In genomic region chr9:10905696-10906095, GRCm38 (mm10) we compare ENCODE assay signal across 19 mouse cellular contexts. TPM values are rescaled to one million over a fixed set of nuclear protein-coding genes. Genes with fewer than 3 reads are reported as not detected.
A peak's percentile ranks its signal among the peaks of the same experiment; 100 is the strongest.
DNase-seq lines count a peak whose midpoint lies in the region; ATAC-seq lines count a peak whose summit lies in the region.
"Had no signal": no experiment of that assay in that cellular context is flagged by ENCODE, and none has a peak within 500 bp of the region (broad histone marks: within the 10 kb centered on the region; RNA-seq: fewer than 3 reads in every experiment).

No protein-coding gene starts in this region.

- 74% methylated on average over 9 of the region's 9 CpGs for WGBS in forebrain, embryonic 11.5 days
- WGBS in forebrain, embryonic 12.5 days, result 65% methylated on average over 9 of the region's 9 CpGs
- 61% methylated on average over 9 of the region's 9 CpGs for WGBS in midbrain, embryonic 14.5 days
- WGBS in midbrain, embryonic 11.5 days, result 78% methylated on average over 9 of the region's 9 CpGs
- WGBS in forebrain, embryonic 16.5 days, result 32% methylated on average over 9 of the region's 9 CpGs
- 48% methylated on average over 9 of the region's 9 CpGs for WGBS in neural tube, embryonic 15.5 days

- no peak overlapping the region for H3K4me2 ChIP-seq in forebrain, embryonic 11.5 days (ENCODE audit: low read depth, low read length, severe bottlenecking)
- no peak overlapping the region for H3K4me2 ChIP-seq in forebrain, embryonic 12.5 days
- no peak overlapping the region for H3K4me2 ChIP-seq in midbrain, embryonic 14.5 days (ENCODE audit: low read length)
- H3K4me2 ChIP-seq in midbrain, embryonic 11.5 days, result no peak overlapping the region
- peak overlapping the region; percentile 22 for H3K4me2 ChIP-seq in forebrain, embryonic 16.5 days (ENCODE audit: low read length)
- H3K4me2 ChIP-seq in neural tube, embryonic 15.5 days, result peak overlapping the region; percentile 70
- H3K4me2 ChIP-seq: liver, embryonic 13.5 days had no signal

- no peak overlapping the region for H3K9ac ChIP-seq in forebrain, embryonic 11.5 days (ENCODE audit: low read length)
- no peak overlapping the region for H3K9ac ChIP-seq in forebrain, embryonic 12.5 days
- H3K9ac ChIP-seq in midbrain, embryonic 14.5 days (replicated peaks; ENCODE audit: low read length), result no peak overlapping the region
- no peak overlapping the region for H3K9ac ChIP-seq in midbrain, embryonic 11.5 days (ENCODE audit: low read length)
- no peak overlapping the region for H3K9ac ChIP-seq in forebrain, embryonic 16.5 days (replicated peaks; ENCODE audit: low read depth, low read length)
- H3K9ac ChIP-seq in neural tube, embryonic 15.5 days (replicated peaks), result no peak overlapping the region
- H3K9ac ChIP-seq: liver, embryonic 13.5 days had no signal

- DNase-seq in forebrain, embryonic 11.5 days (ENCODE audit: low spot score), result peak; percentile 53
- peak; percentile 52 for DNase-seq in midbrain, embryonic 14.5 days
- no peak for DNase-seq in midbrain, embryonic 11.5 days (ENCODE audit: low spot score, missing footprints)
- DNase-seq in ovary, adult 18-20 months (ENCODE audit: low spot score), result no peak
- DNase-seq: B cell, adult 2 months; cerebellum, adult 18-20 months; heart, adult 2 months; heart, postnatal 10 days; kidney, postnatal 10 days; liver, embryonic 13.5 days; right cerebral cortex, postnatal 4 days had no signal

- no peak overlapping the region for H3K27ac ChIP-seq in forebrain, embryonic 11.5 days (ENCODE audit: low read depth, low read length)
- H3K27ac ChIP-seq in forebrain, embryonic 12.5 days, result no peak overlapping the region
- H3K27ac ChIP-seq in midbrain, embryonic 14.5 days (replicated peaks; ENCODE audit: low read depth, low read length), result no peak overlapping the region
- no peak overlapping the region for H3K27ac ChIP-seq in midbrain, embryonic 11.5 days (ENCODE audit: low read depth, low read length)
- H3K27ac ChIP-seq in forebrain, embryonic 16.5 days (ENCODE audit: low read length), result no peak overlapping the region
- H3K27ac ChIP-seq in neural tube, embryonic 15.5 days (replicated peaks), result peak overlapping the region; percentile 56; the same call in 1 of the 2 replicates
- H3K27ac ChIP-seq: heart, adult 2 months; liver, embryonic 13.5 days had no signal

- H3K27me3 ChIP-seq in forebrain, embryonic 11.5 days (ENCODE audit: control insufficient read depth, insufficient read depth, low read length), result no peaks in the 10 kb centered on the region
- H3K27me3 ChIP-seq in forebrain, embryonic 12.5 days, result no peaks in the 10 kb centered on the region
- no peaks in the 10 kb centered on the region for H3K27me3 ChIP-seq in midbrain, embryonic 14.5 days (ENCODE audit: control insufficient read depth, insufficient read depth, low read length)
- no peaks in the 10 kb centered on the region for H3K27me3 ChIP-seq in midbrain, embryonic 11.5 days (ENCODE audit: control insufficient read depth, insufficient read depth, low read length)
- no peaks in the 10 kb centered on the region for H3K27me3 ChIP-seq in forebrain, embryonic 16.5 days (replicated peaks; ENCODE audit: control insufficient read depth, insufficient read depth, low read length)
- no peaks in the 10 kb centered on the region for H3K27me3 ChIP-seq in neural tube, embryonic 15.5 days (replicated peaks)
- H3K27me3 ChIP-seq: liver, embryonic 13.5 days had no signal

- H3K4me1 ChIP-seq in forebrain, embryonic 11.5 days (replicated peaks; ENCODE audit: control insufficient read depth, insufficient read depth, low read length), result peaks cover 3% of the 10 kb centered on the region; the same call in 1 of the 2 replicates
- peaks cover 12% of the 10 kb centered on the region for H3K4me1 ChIP-seq in forebrain, embryonic 12.5 days
- H3K4me1 ChIP-seq in midbrain, embryonic 14.5 days (ENCODE audit: control insufficient read depth, insufficient read depth, low read length), result 0 out of 2 replicates have a peak, but pooled peaks cover 3% of the 10 kb centered on the region
- H3K4me1 ChIP-seq in midbrain, embryonic 11.5 days (ENCODE audit: control insufficient read depth, insufficient read depth, low read length), result peaks cover 3% of the 10 kb centered on the region; the same call in 1 of the 2 replicates
- peaks cover 17% of the 10 kb centered on the region for H3K4me1 ChIP-seq in forebrain, embryonic 16.5 days (replicated peaks; ENCODE audit: control insufficient read depth, insufficient read depth, low read length)
- peaks cover 23% of the 10 kb centered on the region for H3K4me1 ChIP-seq in neural tube, embryonic 15.5 days
- H3K4me1 ChIP-seq: liver, embryonic 13.5 days; megakaryocyte, embryonic 14.5 days had no signal

- H3K4me3 ChIP-seq in forebrain, embryonic 11.5 days (ENCODE audit: low read depth, low read length), result no peak overlapping the region
- H3K4me3 ChIP-seq in forebrain, embryonic 12.5 days (replicated peaks), result no peak overlapping the region
- H3K4me3 ChIP-seq in midbrain, embryonic 14.5 days (replicated peaks; ENCODE audit: low read depth, low read length), result no peak overlapping the region
- no peak overlapping the region for H3K4me3 ChIP-seq in midbrain, embryonic 11.5 days (ENCODE audit: low read depth, low read length)
- H3K4me3 ChIP-seq in forebrain, embryonic 16.5 days (replicated peaks; ENCODE audit: low read length), result no peak overlapping the region
- H3K4me3 ChIP-seq in neural tube, embryonic 15.5 days (replicated peaks), result no peak overlapping the region; the same call in 1 of the 2 replicates
- H3K4me3 ChIP-seq: heart, adult 2 months; liver, embryonic 13.5 days; megakaryocyte, embryonic 14.5 days had no signal

- H3K36me3 ChIP-seq in forebrain, embryonic 11.5 days (ENCODE audit: control insufficient read depth, insufficient read depth, low read length), result no peaks in the 10 kb centered on the region
- no peaks in the 10 kb centered on the region for H3K36me3 ChIP-seq in forebrain, embryonic 12.5 days (replicated peaks)
- no peaks in the 10 kb centered on the region for H3K36me3 ChIP-seq in midbrain, embryonic 14.5 days (ENCODE audit: control insufficient read depth, insufficient read depth, low read length)
- no peaks in the 10 kb centered on the region for H3K36me3 ChIP-seq in midbrain, embryonic 11.5 days (ENCODE audit: control insufficient read depth, insufficient read depth, low read length)
- no peaks in the 10 kb centered on the region for H3K36me3 ChIP-seq in forebrain, embryonic 16.5 days (ENCODE audit: control insufficient read depth, insufficient read depth)
- H3K36me3 ChIP-seq in neural tube, embryonic 15.5 days, result no peaks in the 10 kb centered on the region
- H3K36me3 ChIP-seq: liver, embryonic 13.5 days had no signal

- no peak for ATAC-seq in forebrain, embryonic 11.5 days (replicated peaks; ENCODE audit: low FRiP score)
- ATAC-seq in forebrain, embryonic 12.5 days (ENCODE audit: low FRiP score), result no peak
- ATAC-seq in midbrain, embryonic 14.5 days (ENCODE audit: low FRiP score, low TSS enrichment), result no peak
- no peak for ATAC-seq in midbrain, embryonic 11.5 days (ENCODE audit: low FRiP score)
- 0 out of 2 replicates have a peak, but pooled peaks have one; percentile 9 for ATAC-seq in forebrain, embryonic 16.5 days
- ATAC-seq in neural tube, embryonic 15.5 days (ENCODE audit: low FRiP score), result peak; percentile 32; the same call in 1 of the 2 replicates
- ATAC-seq in granulocyte monocyte progenitor cell, adult 5-6 weeks (replicated peaks; ENCODE audit: poor library complexity, severe bottlenecking), result no peak
- ATAC-seq: intestine, embryonic 16.5 days had no signal

- H3K9me3 ChIP-seq in forebrain, embryonic 11.5 days (ENCODE audit: control insufficient read depth, low read length), result no peaks in the 10 kb centered on the region
- H3K9me3 ChIP-seq in forebrain, embryonic 12.5 days, result no peaks in the 10 kb centered on the region
- H3K9me3 ChIP-seq in midbrain, embryonic 14.5 days (ENCODE audit: control insufficient read depth, low read length), result no peaks in the 10 kb centered on the region
- no peaks in the 10 kb centered on the region for H3K9me3 ChIP-seq in midbrain, embryonic 11.5 days (ENCODE audit: control insufficient read depth, low read length)
- no peaks in the 10 kb centered on the region for H3K9me3 ChIP-seq in forebrain, embryonic 16.5 days (ENCODE audit: control insufficient read depth, low read length)
- no peaks in the 10 kb centered on the region for H3K9me3 ChIP-seq in neural tube, embryonic 15.5 days (replicated peaks)
- H3K9me3 ChIP-seq: liver, embryonic 13.5 days; megakaryocyte, embryonic 14.5 days had no signal

RNA-seq across cellular contexts. Expression of gene Cntn5, which starts 1.1 kb away (rescaled TPM):
- 2.4 and 2.7 TPM in 2 replicates for polyA plus RNA-seq in forebrain, embryonic 11.5 days (2014; fragmentation: Nextera tagmentation; extraction: Ambion mirVana)
- 6.0 and 8.7 TPM in 2 replicates for polyA plus RNA-seq in forebrain, embryonic 12.5 days (2016; fragmentation: Nextera tagmentation; extraction: Ambion mirVana)
- polyA plus RNA-seq in midbrain, embryonic 14.5 days (2014; fragmentation: Nextera tagmentation; extraction: Ambion mirVana), result 13.1 TPM in 2 replicates
- polyA plus RNA-seq in midbrain, embryonic 11.5 days (2014; fragmentation: Nextera tagmentation; extraction: Ambion mirVana), result 1.7 and 2.0 TPM in 2 replicates
- 13.6 and 20.2 TPM in 2 replicates for polyA plus RNA-seq in forebrain, embryonic 16.5 days (2015; fragmentation: Nextera tagmentation; extraction: Ambion mirVana)
- polyA plus RNA-seq in neural tube, embryonic 15.5 days (2015; fragmentation: Nextera tagmentation; extraction: Ambion mirVana), result 18.2 and 24.6 TPM in 2 replicates
- not detected in 2 replicates for total RNA-seq in granulocyte monocyte progenitor cell, adult 5-6 weeks (2014; fragmentation: Nextera tagmentation)
- total RNA-seq in granulocyte monocyte progenitor cell, adult 5-6 weeks (2017), result not detected in 2 replicates
- total RNA-seq: adrenal gland, adult 18-20 months; gastrocnemius, adult 18-20 months had no signal
- polyA plus RNA-seq: liver, embryonic 13.5 days had no signal

Comparison
In these comparisons a context has a peak if more than half of its experiments do, and no peak if none do; other contexts are left out.
1. ATAC-seq: peak in forebrain, embryonic 16.5 days (single experiment) and neural tube, embryonic 15.5 days (single experiment); none in forebrain, embryonic 11.5 days (single experiment), forebrain, embryonic 12.5 days (single experiment), midbrain, embryonic 14.5 days (single experiment), midbrain, embryonic 11.5 days (single experiment) and granulocyte monocyte progenitor cell, adult 5-6 weeks (single experiment).
2. DNase-seq: peak in forebrain, embryonic 11.5 days (single experiment) and midbrain, embryonic 14.5 days (single experiment); none in midbrain, embryonic 11.5 days (single experiment) and ovary, adult 18-20 months (single experiment).
3. H3K4me2 ChIP-seq: peak in forebrain, embryonic 16.5 days (single experiment) and neural tube, embryonic 15.5 days (single experiment); none in forebrain, embryonic 11.5 days (single experiment), forebrain, embryonic 12.5 days (single experiment), midbrain, embryonic 14.5 days (single experiment) and midbrain, embryonic 11.5 days (single experiment).